Mouse (Mus musculus): Measurements from ENCODE around the gene Crybg3. TPM values are rescaled to one million over a fixed set of nuclear protein-coding genes. Genes with fewer than 3 reads are reported as not detected.

Gene Crybg3
- polyA plus RNA-seq, 1 experiment from 2014 or later = 3.1 TPM

DNA sequence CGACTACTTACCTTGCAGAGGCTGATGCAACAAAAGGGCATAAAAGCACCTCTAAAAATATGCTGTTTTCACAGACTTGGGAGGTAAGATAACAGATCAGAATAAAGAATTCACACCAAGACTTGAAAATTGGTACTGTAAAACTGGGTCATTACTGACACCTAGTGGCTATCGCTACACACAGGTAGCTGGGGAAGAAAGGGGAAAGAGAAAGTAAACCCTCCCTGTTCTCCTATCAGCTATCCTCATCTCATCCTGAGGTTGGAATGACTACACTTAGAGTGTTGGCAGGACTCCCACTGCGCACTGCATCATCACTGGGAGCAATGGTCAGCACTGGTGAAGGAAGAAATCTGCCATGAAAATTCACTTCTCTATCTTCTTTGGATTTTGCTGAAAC lies 16.4 kb upstream of the Crybg3 start:
- H3K36me3 ChIP-seq (ENCODE audit: control insufficient read depth, insufficient read depth) = no peaks in the 10 kb centered on the region
- 25% methylated on average over 3 of the region's 3 CpGs for WGBS
- H3K27me3 ChIP-seq (replicated peaks; ENCODE audit: control insufficient read depth, insufficient read depth, low read length) = no peaks in the 10 kb centered on the region
- H3K4me2 ChIP-seq (replicated peaks; ENCODE audit: low read depth) = no peak overlapping the region
- peak; percentile 72 for ATAC-seq
- H3K4me3 ChIP-seq (ENCODE audit: low read depth, low read length) = no peak overlapping the region
- no peaks in the 10 kb centered on the region for H3K9me3 ChIP-seq (ENCODE audit: control insufficient read depth)
- H3K4me1 ChIP-seq (replicated peaks; ENCODE audit: control insufficient read depth, insufficient read depth, low read length) = no peaks in the 10 kb centered on the region
- no peak overlapping the region for H3K27ac ChIP-seq (ENCODE audit: low read depth, low read length)
- no peak overlapping the region for H3K9ac ChIP-seq (ENCODE audit: low read depth, low read length)
- TF ChIP-seq CTCF (IDR thresholded peaks at IDR 0.05; ENCODE audit: low read depth) = peak; percentile 89

GRCm38 (mm10) chr16:59615675-59616074 lies 14.9 kb upstream of the Crybg3 start:
- no peak for TF ChIP-seq CTCF (IDR thresholded peaks at IDR 0.05; ENCODE audit: low read depth)
- Histone ChIP-seq H3K4me3 (ENCODE audit: low read depth, low read length) (no peak overlapping the region), H3K27ac (ENCODE audit: low read depth, low read length) (no peak overlapping the region), H3K9me3 (ENCODE audit: control insufficient read depth) (no peaks in the 10 kb centered on the region), H3K4me2 (replicated peaks; ENCODE audit: low read depth) (no peak overlapping the region), H3K36me3 (ENCODE audit: control insufficient read depth, insufficient read depth) (no peaks in the 10 kb centered on the region), H3K4me1 (replicated peaks; ENCODE audit: control insufficient read depth, insufficient read depth, low read length) (no peaks in the 10 kb centered on the region), H3K9ac (ENCODE audit: low read depth, low read length) (no peak overlapping the region), H3K27me3 (replicated peaks; ENCODE audit: control insufficient read depth, insufficient read depth, low read length) (no peaks in the 10 kb centered on the region)
- ATAC-seq = no peak
- 75% methylated on average over 3 of the region's 3 CpGs for WGBS

GRCm38 (mm10) chr16:59610750-59611149 lies 10.0 kb upstream of the Crybg3 start:
- Histone ChIP-seq H3K36me3 (ENCODE audit: control insufficient read depth, insufficient read depth) (no peaks in the 10 kb centered on the region), H3K9me3 (ENCODE audit: control insufficient read depth) (no peaks in the 10 kb centered on the region), H3K4me1 (replicated peaks; ENCODE audit: control insufficient read depth, insufficient read depth, low read length) (no peaks in the 10 kb centered on the region), H3K27ac (ENCODE audit: low read depth, low read length) (no peak overlapping the region), H3K4me2 (replicated peaks; ENCODE audit: low read depth) (no peak overlapping the region), H3K27me3 (replicated peaks; ENCODE audit: control insufficient read depth, insufficient read depth, low read length) (no peaks in the 10 kb centered on the region), H3K4me3 (ENCODE audit: low read depth, low read length) (no peak overlapping the region), H3K9ac (ENCODE audit: low read depth, low read length) (no peak overlapping the region)
- no peak for ATAC-seq
- WGBS = 59% methylated on average over 1 of the region's 1 CpGs
- TF ChIP-seq CTCF (IDR thresholded peaks at IDR 0.05; ENCODE audit: low read depth) = no peak

- Histone ChIP-seq H3K27me3 (replicated peaks; ENCODE audit: control insufficient read depth, insufficient read depth, low read length) (no peaks in the 10 kb centered on the region), H3K4me2 (replicated peaks; ENCODE audit: low read depth) (no peak overlapping the region), H3K9ac (ENCODE audit: low read depth, low read length) (no peak overlapping the region), H3K4me3 (ENCODE audit: low read depth, low read length) (no peak overlapping the region), H3K36me3 (ENCODE audit: control insufficient read depth, insufficient read depth) (no peaks in the 10 kb centered on the region), H3K4me1 (replicated peaks; ENCODE audit: control insufficient read depth, insufficient read depth, low read length) (no peaks in the 10 kb centered on the region), H3K27ac (ENCODE audit: low read depth, low read length) (no peak overlapping the region), H3K9me3 (ENCODE audit: control insufficient read depth) (no peaks in the 10 kb centered on the region)
- WGBS = 70% methylated on average over 15 of the region's 15 CpGs
- no peak for ATAC-seq
- TF ChIP-seq CTCF (IDR thresholded peaks at IDR 0.05; ENCODE audit: low read depth) = no peak
Observed at GRCm38 (mm10) chr16:59604078-59604781, 3.5 kb upstream of the Crybg3 start.

- Histone ChIP-seq H3K27me3 (replicated peaks; ENCODE audit: control insufficient read depth, insufficient read depth, low read length) (no peaks in the 10 kb centered on the region), H3K27ac (ENCODE audit: low read depth, low read length) (no peak overlapping the region; the same call in 1 of the 2 replicates), H3K4me1 (replicated peaks; ENCODE audit: control insufficient read depth, insufficient read depth, low read length) (no peaks in the 10 kb centered on the region), H3K4me3 (ENCODE audit: low read depth, low read length) (peak overlapping the region; percentile 89), H3K4me2 (replicated peaks; ENCODE audit: low read depth) (peak overlapping the region; percentile 90), H3K9ac (ENCODE audit: low read depth, low read length) (peak overlapping the region; percentile 88; the same call in 1 of the 2 replicates), H3K9me3 (ENCODE audit: control insufficient read depth) (no peaks in the 10 kb centered on the region), H3K36me3 (ENCODE audit: control insufficient read depth, insufficient read depth) (no peaks in the 10 kb centered on the region)
- no peak for ATAC-seq
- no peak for TF ChIP-seq CTCF (IDR thresholded peaks at IDR 0.05; ENCODE audit: low read depth)
- 34% methylated on average over 17 of the region's 17 CpGs for WGBS
Observed at GRCm38 (mm10) chr16:59599411-59600265, 1.1 kb downstream of the Crybg3 start.

GRCm38 (mm10) chr16:59598997-59599396 lies 1.8 kb downstream of the Crybg3 start:
- no peak for ATAC-seq
- Histone ChIP-seq H3K27ac (ENCODE audit: low read depth, low read length) (no peak overlapping the region), H3K36me3 (ENCODE audit: control insufficient read depth, insufficient read depth) (no peaks in the 10 kb centered on the region), H3K4me3 (ENCODE audit: low read depth, low read length) (peak overlapping the region; percentile 89; the same call in 1 of the 2 replicates), H3K27me3 (replicated peaks; ENCODE audit: control insufficient read depth, insufficient read depth, low read length) (no peaks in the 10 kb centered on the region), H3K9ac (ENCODE audit: low read depth, low read length) (no peak overlapping the region), H3K4me1 (replicated peaks; ENCODE audit: control insufficient read depth, insufficient read depth, low read length) (no peaks in the 10 kb centered on the region), H3K4me2 (replicated peaks; ENCODE audit: low read depth) (peak overlapping the region; percentile 90), H3K9me3 (ENCODE audit: control insufficient read depth) (no peaks in the 10 kb centered on the region)
- no peak for TF ChIP-seq CTCF (IDR thresholded peaks at IDR 0.05; ENCODE audit: low read depth)
- WGBS = 56% methylated on average over 4 of the region's 4 CpGs

All from intestine, postnatal 0 days (tissue).